Mouse (Mus musculus): ENCODE results near the gene Noxo1. TPM values are rescaled to one million over a fixed set of nuclear protein-coding genes. Genes with fewer than 3 reads are reported as not detected.
"Not testable (repeated sequence)": the region's sequence is repeated elsewhere in the genome, so short reads cannot be mapped to it uniquely, and the experiment has no call there.

Gene Noxo1
- polyA plus RNA-seq, 2 experiments = 0.25 to 0.97 TPM

DNA sequence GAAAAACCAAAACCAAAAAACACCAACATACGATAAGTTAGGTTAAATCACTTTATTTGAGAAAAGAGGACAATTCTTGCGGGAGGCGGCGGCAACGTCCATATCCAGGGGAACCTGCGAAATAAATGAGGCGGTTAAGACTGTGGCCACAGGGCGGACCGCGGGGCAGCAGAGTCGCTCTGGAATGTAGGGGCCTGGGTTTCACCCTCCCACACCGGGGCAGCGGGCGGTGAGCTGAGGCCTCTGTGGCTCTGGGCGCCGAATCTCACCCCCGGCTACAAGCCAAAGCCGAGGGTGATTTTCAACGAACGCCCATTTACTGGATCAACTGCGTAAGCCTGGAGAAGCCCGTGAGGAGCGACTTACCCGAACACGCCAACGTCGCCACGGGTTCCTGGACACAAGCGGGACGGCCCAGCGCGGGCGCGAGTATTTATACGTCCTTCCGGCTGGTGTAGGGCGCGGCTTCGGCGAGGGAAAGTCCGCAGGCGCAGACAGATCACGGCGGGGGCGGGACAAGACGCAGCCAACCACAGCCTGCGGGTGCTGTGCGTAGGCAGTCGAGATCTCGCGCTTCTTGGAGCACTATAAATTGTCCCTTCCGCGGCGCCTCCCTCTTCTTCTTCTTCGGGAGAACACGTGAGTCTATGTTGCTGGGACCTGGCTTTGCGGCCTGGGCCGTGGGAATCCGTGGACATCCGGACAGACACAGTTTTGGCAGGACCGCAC, 23.6 kb downstream of the Noxo1 start:
- WGBS (ENCODE audit: insufficient replicate concordance) = under 1% methylated on average over 61 of the region's 61 CpGs
- peaks cover 19% of the 10 kb centered on the region for H3K36me3 ChIP-seq (replicated peaks; ENCODE audit: control insufficient read depth, insufficient read depth, low read depth)
- peak; percentile 96 for DNase-seq (ENCODE audit: low read depth in 3 of 3, low spot score in 3 of 3)
- ATAC-seq (ENCODE audit: insufficient read depth) = peak; percentile 90
- TF ChIP-seq EP300 (IDR thresholded peaks at IDR 0.05; ENCODE audit: low read depth) (peak; percentile 54), CTCF (IDR thresholded peaks at IDR 0.05; ENCODE audit: low read depth) (no peak)
- H3K27me3 ChIP-seq (ENCODE audit: control insufficient read depth, insufficient read depth, low read length) = no peaks in the 10 kb centered on the region
- H3K9ac ChIP-seq (replicated peaks) = peak overlapping the region; percentile 95
- peak overlapping the region; percentile 70 for H3K27ac ChIP-seq
- H3K4me2 ChIP-seq (ENCODE audit: low read depth) = peak overlapping the region; percentile 92
- peak overlapping the region; percentile 96 to 97 for H3K4me3 ChIP-seq (ENCODE audit: insufficient read depth in 1 of 2, low read depth in 2 of 2, low read length in 2 of 2)
- H3K9me3 ChIP-seq (ENCODE audit: control insufficient read depth, low read length) = no peaks in the 10 kb centered on the region
- peaks cover 16 to 23% of the 10 kb centered on the region in 2 experiments for H3K4me1 ChIP-seq (replicated peaks; ENCODE audit: control insufficient read depth in 2 of 2, insufficient read depth in 2 of 2, low read length in 1 of 2)

DNA sequence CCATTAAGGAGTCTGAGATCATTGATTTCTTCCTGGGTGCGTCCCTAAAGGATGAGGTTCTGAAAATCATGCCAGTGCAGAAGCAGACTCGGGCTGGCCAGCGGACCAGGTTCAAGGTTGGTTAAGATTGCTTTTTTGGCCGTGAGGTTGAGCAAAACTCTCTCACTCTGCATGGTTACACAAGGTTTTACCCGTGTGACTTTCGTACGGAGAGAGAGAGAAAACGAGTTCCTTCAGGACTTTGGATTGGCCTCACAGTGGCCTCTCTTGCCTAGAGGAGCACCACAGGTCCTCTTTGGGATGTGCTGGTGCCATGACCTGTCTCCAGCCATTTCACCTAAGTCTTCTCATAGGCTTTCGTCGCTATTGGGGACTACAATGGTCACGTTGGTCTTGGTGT, 24.6 kb downstream of the Noxo1 start:
- peak overlapping the region; percentile 92 for H3K4me2 ChIP-seq (ENCODE audit: low read depth)
- H3K27me3 ChIP-seq (ENCODE audit: control insufficient read depth, insufficient read depth, low read length); ATAC-seq (ENCODE audit: insufficient read depth); H3K9me3 ChIP-seq (ENCODE audit: control insufficient read depth, low read length); DNase-seq (ENCODE audit: low read depth in 3 of 3, low spot score in 3 of 3): not testable (repeated sequence)
- peak overlapping the region; percentile 96 to 97 for H3K4me3 ChIP-seq (ENCODE audit: insufficient read depth in 1 of 2, low read depth in 2 of 2, low read length in 2 of 2)
- H3K27ac ChIP-seq = peak overlapping the region; percentile 64
- WGBS (ENCODE audit: insufficient replicate concordance) = under 1% methylated on average over 10 of the region's 11 CpGs
- H3K36me3 ChIP-seq (replicated peaks; ENCODE audit: control insufficient read depth, insufficient read depth, low read depth) = peaks cover 19% of the 10 kb centered on the region
- peaks cover 16 to 23% of the 10 kb centered on the region in 2 experiments for H3K4me1 ChIP-seq (replicated peaks; ENCODE audit: control insufficient read depth in 2 of 2, insufficient read depth in 2 of 2, low read length in 1 of 2)
- peak overlapping the region; percentile 90 for H3K9ac ChIP-seq (replicated peaks)

DNA sequence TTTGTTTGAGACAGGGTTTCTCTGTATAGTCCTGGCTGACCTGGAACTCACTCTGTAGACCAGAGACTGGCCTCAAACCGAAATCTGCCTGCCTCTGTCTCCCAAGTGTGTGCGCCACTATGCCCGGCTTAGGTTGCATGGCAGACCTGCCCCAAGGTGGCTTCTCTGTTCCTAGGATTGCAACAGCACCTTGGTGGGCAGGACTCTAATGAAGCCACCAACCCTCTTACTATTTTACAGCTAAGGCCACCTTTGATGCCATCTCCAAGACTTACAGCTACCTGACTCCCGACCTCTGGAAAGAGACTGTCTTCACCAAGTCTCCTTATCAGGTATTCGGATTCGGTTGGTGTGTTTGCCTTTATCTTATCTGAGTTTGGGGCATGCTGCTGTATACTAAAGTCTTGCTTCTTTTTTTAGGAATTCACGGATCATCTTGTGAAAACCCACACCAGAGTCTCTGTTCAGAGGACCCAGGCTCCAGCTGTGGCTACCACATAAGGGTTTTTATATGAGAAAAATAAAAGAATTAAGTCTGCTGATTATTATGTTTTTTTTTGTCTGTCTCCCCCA, 25.4 kb downstream of the Noxo1 start:
- not testable (repeated sequence) for H3K27me3 ChIP-seq (ENCODE audit: control insufficient read depth, insufficient read depth, low read length); ATAC-seq (ENCODE audit: insufficient read depth); DNase-seq (ENCODE audit: low read depth in 3 of 3, low spot score in 3 of 3); H3K9me3 ChIP-seq (ENCODE audit: control insufficient read depth, low read length)
- peak overlapping the region; percentile 92 for H3K4me2 ChIP-seq (ENCODE audit: low read depth)
- peak overlapping the region; percentile 67 to 96 for H3K4me3 ChIP-seq (ENCODE audit: insufficient read depth in 1 of 2, low read depth in 2 of 2, low read length in 2 of 2)
- H3K4me1 ChIP-seq (replicated peaks; ENCODE audit: control insufficient read depth in 2 of 2, insufficient read depth in 2 of 2, low read length in 1 of 2) = peaks cover 16 to 23% of the 10 kb centered on the region in 2 experiments
- H3K27ac ChIP-seq = peak overlapping the region; percentile 84
- peaks cover 19% of the 10 kb centered on the region for H3K36me3 ChIP-seq (replicated peaks; ENCODE audit: control insufficient read depth, insufficient read depth, low read depth)
- H3K9ac ChIP-seq (replicated peaks) = peak overlapping the region; percentile 96
- 8% methylated on average over 7 of the region's 7 CpGs for WGBS (ENCODE audit: insufficient replicate concordance)
- 0 out of 2 replicates have a peak, but pooled peaks have one; percentile 11 for TF ChIP-seq EP300 (IDR thresholded peaks at IDR 0.05; ENCODE audit: low read depth)

DNA sequence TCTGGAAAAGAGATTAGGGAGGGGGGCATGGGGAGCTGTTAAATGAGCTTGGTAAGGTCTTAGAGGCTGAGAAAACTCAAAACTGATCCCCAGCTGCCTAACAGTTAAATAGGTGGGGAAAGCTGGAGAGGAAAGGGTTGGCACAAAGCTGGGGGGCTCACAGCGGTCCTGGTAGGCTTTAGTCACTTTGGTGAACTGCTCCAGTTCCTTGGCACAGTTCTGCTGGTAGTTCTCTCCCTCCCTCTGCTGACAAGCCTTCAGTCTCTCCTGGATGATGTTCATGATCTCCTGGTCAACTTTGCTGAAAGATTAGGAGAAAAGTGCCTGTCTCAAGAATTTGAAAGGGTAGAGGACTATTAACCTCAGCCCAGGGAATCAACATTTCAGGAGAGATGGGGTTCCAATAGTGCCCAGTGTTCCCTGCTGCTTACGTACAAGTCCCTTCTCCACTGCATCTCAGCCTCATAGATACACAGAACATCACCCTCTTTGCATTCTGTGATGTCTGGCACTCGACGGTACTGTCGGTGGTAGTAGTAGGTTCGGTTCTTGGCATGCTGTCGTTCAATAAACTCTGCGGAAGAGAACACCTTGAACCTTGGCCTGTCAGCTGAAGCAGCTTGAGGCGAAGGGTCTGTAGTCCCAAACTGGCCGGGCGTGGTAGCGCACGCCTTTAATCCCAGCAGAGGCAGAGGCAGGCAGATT, 26.3 kb downstream of the Noxo1 start:
- H3K27me3 ChIP-seq (ENCODE audit: control insufficient read depth, insufficient read depth, low read length) = no peaks in the 10 kb centered on the region
- TF ChIP-seq EP300 (IDR thresholded peaks at IDR 0.05; ENCODE audit: low read depth) (0 out of 2 replicates have a peak, but pooled peaks have one; percentile 5), CTCF (IDR thresholded peaks at IDR 0.05; ENCODE audit: low read depth) (no peak)
- WGBS (ENCODE audit: insufficient replicate concordance) = 11% methylated on average over 13 of the region's 13 CpGs
- H3K9me3 ChIP-seq (ENCODE audit: control insufficient read depth, low read length) = no peaks in the 10 kb centered on the region
- H3K4me1 ChIP-seq (replicated peaks; ENCODE audit: control insufficient read depth in 2 of 2, insufficient read depth in 2 of 2, low read length in 1 of 2) = peaks cover 16 to 23% of the 10 kb centered on the region in 2 experiments
- peak overlapping the region; percentile 84 for H3K27ac ChIP-seq
- no peak for DNase-seq (ENCODE audit: low read depth in 3 of 3, low spot score in 3 of 3)
- no peak for ATAC-seq (ENCODE audit: insufficient read depth)
- peak overlapping the region; percentile 92 for H3K4me2 ChIP-seq (ENCODE audit: low read depth)
- peak overlapping the region; percentile 54 to 96 for H3K4me3 ChIP-seq (ENCODE audit: insufficient read depth in 1 of 2, low read depth in 2 of 2, low read length in 2 of 2)
- peak overlapping the region; percentile 96 for H3K9ac ChIP-seq (replicated peaks)
- peaks cover 19% of the 10 kb centered on the region for H3K36me3 ChIP-seq (replicated peaks; ENCODE audit: control insufficient read depth, insufficient read depth, low read depth)
